Mouse (Mus musculus) hindbrain, embryonic 12.5 days (tissue): ENCODE measurements around the gene Strn4. TPM values are rescaled to one million over a fixed set of nuclear protein-coding genes. Genes with fewer than 3 reads are reported as not detected.

ENCODE experiments used
- ATAC-seq: fragments of 200-750 bp; cut with Nextera tagmentation; 2 replicates; pipeline ENCODE4 v1.8.0; 2017; ENCODE audit warnings: moderate TSS enrichment; ENCODE audit not compliant: low FRiP score
- H3K27ac ChIP-seq: fragments of 300-500 bp; sonication (generic); 2 replicates; pipeline ENCODE4 v1.5.1; 2016; ENCODE audit warnings: mild to moderate bottlenecking
- H3K27me3 ChIP-seq: fragments of 300-500 bp; sonication (generic); 2 replicates; pipeline ENCODE4 v1.6.1; 2016; ENCODE audit warnings: mild to moderate bottlenecking
- H3K36me3 ChIP-seq: fragments of 300-500 bp; sonication (generic); 2 replicates; pipeline ENCODE4 v1.6.1; 2016; ENCODE audit warnings: mild to moderate bottlenecking
- H3K4me1 ChIP-seq: fragments of 300-500 bp; sonication (generic); 2 replicates; pipeline ENCODE4 v1.6.1; 2016
- H3K4me2 ChIP-seq: fragments of 300-500 bp; sonication (generic); replicated peaks from 2 replicates; pipeline ENCODE4 v1.6.1; 2016; ENCODE audit warnings: mild to moderate bottlenecking
- H3K4me3 ChIP-seq: fragments of 300-500 bp; sonication (generic); 2 replicates; pipeline ENCODE4 v1.5.1; 2016; ENCODE audit warnings: mild to moderate bottlenecking
- H3K9ac ChIP-seq: fragments of 300-500 bp; sonication (generic); 2 replicates; pipeline ENCODE4 v1.6.1; 2016; ENCODE audit warnings: mild to moderate bottlenecking, moderate library complexity
- H3K9me3 ChIP-seq: fragments of 300-500 bp; sonication (generic); replicated peaks from 2 replicates; pipeline ENCODE4 v1.6.1; 2016; ENCODE audit warnings: mild to moderate bottlenecking
- WGBS: fragments of 180-500 bp; shearing (Covaris S2); methylation state at CpG from one replicate; pipeline ENCODE4 v1.1.7; 2016; 5-methylcytosine and 5-hydroxymethylcytosine counted together
- polyA plus RNA-seq: library from polyadenylated mRNA; unstranded; fragments of >200 nt; fragmentation: Nextera tagmentation; extraction: Ambion mirVana; gene quantifications from 2 replicates; pipeline ENCODE4 v1.2.1, GENCODE M21; 2016

The Strn4 gene
- polyA plus RNA-seq, 1 experiment from 2014 or later, result 180 TPM

DNA sequence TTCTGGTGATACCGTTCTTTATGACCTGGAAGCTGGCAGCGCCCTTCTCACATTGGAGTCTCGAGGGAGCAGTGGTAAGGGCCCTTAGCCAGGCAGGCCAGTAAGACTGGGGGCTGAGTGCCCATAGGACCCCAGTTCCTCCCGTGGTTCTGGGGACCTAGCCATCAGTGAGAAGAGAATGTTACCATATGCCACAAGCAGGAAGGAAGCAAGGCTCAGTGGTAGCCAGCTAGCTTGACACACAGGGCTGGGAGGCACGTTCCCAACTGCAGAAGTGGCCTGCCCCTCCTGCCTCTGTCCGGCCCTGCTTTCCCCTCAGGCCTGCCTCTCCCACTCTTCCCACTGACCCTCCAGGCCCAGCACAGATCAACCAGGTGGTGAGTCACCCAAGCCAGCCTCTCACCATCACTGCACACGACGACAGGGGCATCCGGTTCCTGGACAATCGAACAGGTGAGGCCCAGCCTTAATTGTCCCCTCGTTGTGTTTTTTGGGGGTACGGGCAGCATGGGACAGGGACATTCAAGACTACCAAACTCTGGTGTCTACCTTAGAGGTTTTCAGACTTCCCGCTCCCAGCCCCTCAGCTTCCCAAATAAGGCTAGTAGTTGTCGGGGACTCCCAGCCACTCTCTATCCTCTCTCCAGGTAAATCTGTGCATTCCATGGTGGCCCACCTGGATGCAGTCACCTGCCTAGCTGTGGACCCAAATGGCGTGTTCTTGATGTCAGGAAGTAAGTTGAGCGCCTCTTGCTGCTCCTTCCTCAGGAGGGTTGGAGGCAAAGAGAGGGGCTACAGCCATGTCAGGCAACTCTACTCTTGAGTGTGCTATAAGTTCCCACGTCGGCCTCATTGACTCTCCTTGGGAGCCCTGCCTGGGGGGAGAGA lies 22.5 kb downstream of the Strn4 start:
- Histone ChIP-seq H3K4me2 (no peak overlapping the region), H3K4me3 (no peak overlapping the region), H3K9ac (no peak overlapping the region), H3K27me3 (no peaks in the 10 kb centered on the region), H3K9me3 (no peaks in the 10 kb centered on the region), H3K36me3 (peaks cover 73% of the 10 kb centered on the region), H3K4me1 (peaks cover 7% of the 10 kb centered on the region), H3K27ac (no peak overlapping the region)
- no peak for ATAC-seq
- 94% methylated on average over 18 of the region's 18 CpGs for WGBS

DNA sequence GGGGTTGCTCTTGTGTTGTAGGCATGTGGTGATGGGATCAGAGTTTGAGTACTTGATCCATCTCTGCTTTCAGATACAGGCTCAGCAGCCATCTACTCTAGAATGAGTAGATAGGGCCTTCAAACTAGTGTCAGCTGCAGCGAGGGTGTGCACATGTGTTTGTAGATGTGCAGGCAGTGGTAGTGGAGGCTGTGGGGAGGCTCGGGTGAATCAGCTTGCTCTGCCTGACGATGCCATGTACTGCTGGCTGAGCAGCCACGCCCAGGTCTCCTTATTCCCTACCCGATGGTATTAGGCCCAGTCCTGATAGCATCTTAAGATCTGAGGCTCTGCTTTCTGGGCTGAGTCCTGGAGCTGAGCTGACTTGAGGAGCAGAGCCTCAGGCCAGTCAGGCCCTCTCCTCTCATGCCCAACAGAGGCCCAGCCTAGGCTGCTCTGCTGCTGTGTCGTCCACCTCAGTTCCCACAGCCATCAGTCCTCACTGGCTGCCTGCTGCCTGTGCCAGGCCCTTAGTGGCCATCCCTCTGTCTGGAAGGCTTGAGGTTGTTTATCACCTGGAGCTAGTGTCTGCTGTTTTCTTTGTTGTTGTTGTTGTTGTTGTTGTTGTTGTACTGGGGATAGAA lies 23.2 kb downstream of the Strn4 start:
- H3K4me2 ChIP-seq, result no peak overlapping the region
- H3K9ac ChIP-seq, result no peak overlapping the region
- no peaks in the 10 kb centered on the region for H3K27me3 ChIP-seq
- H3K4me1 ChIP-seq, result peaks cover 13% of the 10 kb centered on the region
- H3K4me3 ChIP-seq, result no peak overlapping the region
- H3K36me3 ChIP-seq, result peaks cover 65% of the 10 kb centered on the region
- H3K9me3 ChIP-seq, result no peaks in the 10 kb centered on the region
- no peak overlapping the region for H3K27ac ChIP-seq
- ATAC-seq, result no peak
- 90% methylated on average over 6 of the region's 6 CpGs for WGBS

DNA sequence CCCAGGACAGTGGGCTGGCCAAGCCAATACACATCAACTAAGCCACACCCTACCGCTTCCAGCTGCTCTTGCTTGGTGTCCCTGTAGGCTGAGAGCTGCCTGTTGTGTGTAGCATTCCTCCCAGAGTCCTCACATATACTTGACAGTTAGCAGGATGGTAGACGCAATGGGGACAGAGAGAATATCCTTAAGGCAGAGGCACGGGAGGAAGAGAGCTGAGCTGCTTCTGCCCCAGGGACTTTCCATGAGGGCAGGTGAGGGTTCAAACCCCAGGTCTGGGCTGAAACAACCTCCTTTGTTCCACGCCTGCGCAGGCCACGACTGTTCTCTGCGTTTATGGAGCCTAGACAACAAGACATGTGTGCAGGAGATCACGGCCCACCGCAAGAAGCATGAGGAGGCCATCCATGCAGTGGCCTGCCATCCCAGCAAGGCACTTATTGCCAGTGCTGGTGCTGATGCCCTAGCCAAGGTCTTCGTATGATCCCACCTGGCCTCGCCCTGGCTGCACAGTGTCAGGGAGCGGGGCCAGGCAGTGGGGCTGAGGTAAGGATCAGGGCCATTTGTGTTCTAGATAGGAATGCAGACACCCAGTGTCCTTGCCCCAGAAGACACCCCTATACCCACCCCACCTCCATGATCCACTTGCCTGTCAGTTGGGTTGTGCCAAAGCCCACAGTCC lies 23.9 kb downstream of the Strn4 start:
- Histone ChIP-seq H3K4me3 (no peak overlapping the region), H3K9ac (no peak overlapping the region), H3K27ac (no peak overlapping the region), H3K4me2 (no peak overlapping the region), H3K4me1 (peaks cover 20% of the 10 kb centered on the region), H3K9me3 (no peaks in the 10 kb centered on the region), H3K36me3 (peaks cover 59% of the 10 kb centered on the region), H3K27me3 (no peaks in the 10 kb centered on the region)
- WGBS, result 91% methylated on average over 12 of the region's 12 CpGs
- ATAC-seq, result no peak

GRCm38 (mm10) chr7:16840109-16840491 lies 24.4 kb downstream of the Strn4 start:
- peaks cover 53% of the 10 kb centered on the region for H3K36me3 ChIP-seq
- no peak overlapping the region for H3K4me2 ChIP-seq
- no peaks in the 10 kb centered on the region for H3K9me3 ChIP-seq
- 90% methylated on average over 2 of the region's 2 CpGs for WGBS
- H3K4me3 ChIP-seq, result no peak overlapping the region
- no peak overlapping the region for H3K9ac ChIP-seq
- H3K27ac ChIP-seq, result no peak overlapping the region
- no peak for ATAC-seq
- H3K4me1 ChIP-seq, result peaks cover 23% of the 10 kb centered on the region
- no peaks in the 10 kb centered on the region for H3K27me3 ChIP-seq

DNA sequence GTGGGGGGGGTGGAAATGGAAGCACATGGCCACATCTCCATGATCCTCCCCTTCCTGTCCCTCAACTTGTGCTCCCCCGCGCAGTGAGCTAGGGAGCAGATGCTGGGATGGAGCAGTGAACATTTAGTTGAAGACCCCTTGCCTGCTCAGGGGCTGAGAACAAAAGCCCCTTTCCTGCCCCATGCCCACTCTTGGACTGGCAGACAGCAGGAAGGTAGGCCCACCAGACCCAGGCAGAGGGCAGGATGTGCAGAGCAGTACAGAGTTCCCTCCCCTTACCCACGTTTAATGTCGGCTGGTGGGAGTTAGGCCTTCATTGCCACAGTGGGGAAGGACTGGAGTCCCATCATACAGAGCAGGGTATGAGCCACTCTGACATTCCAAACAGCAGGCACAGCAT lies 25.4 kb downstream of the Strn4 start:
- 75% methylated on average over 4 of the region's 4 CpGs for WGBS
- Histone ChIP-seq H3K9ac (no peak overlapping the region), H3K4me1 (peaks cover 31% of the 10 kb centered on the region), H3K36me3 (peaks cover 52% of the 10 kb centered on the region), H3K4me3 (no peak overlapping the region), H3K27ac (peak overlapping the region; percentile 23; the same call in 1 of the 2 replicates), H3K27me3 (no peaks in the 10 kb centered on the region), H3K9me3 (no peaks in the 10 kb centered on the region), H3K4me2 (no peak overlapping the region)
- ATAC-seq, result no peak

- Histone ChIP-seq H3K27me3 (no peaks in the 10 kb centered on the region), H3K4me1 (peaks cover 31% of the 10 kb centered on the region), H3K9me3 (no peaks in the 10 kb centered on the region), H3K27ac (peak overlapping the region; percentile 73), H3K9ac (peak overlapping the region; percentile 76), H3K36me3 (peaks cover 48% of the 10 kb centered on the region), H3K4me2 (peak overlapping the region; percentile 92), H3K4me3 (peak overlapping the region; percentile 51)
- WGBS, result 42% methylated on average over 11 of the region's 11 CpGs
- ATAC-seq, result peak; percentile 2
Measured at GRCm38 (mm10) chr7:16841561-16842560, 26.2 kb downstream of the Strn4 start.

GRCm38 (mm10) chr7:16842645-16843063 lies 27.0 kb downstream of the Strn4 start, which contains the start of gene Prkd2:
Gene Prkd2 (plus strand): TSS chr7:16842902.
- H3K4me3 ChIP-seq, result peak within 1 kb of the TSS; percentile 51
- under 1% methylated on average over 29 of the region's 32 CpGs for WGBS
- peak within 1 kb of the TSS; percentile 76 for H3K9ac ChIP-seq
- peak within 1 kb of the TSS; percentile 73 for H3K27ac ChIP-seq
- H3K36me3 ChIP-seq, result peaks cover 40% of the 10 kb centered on the region
- H3K4me1 ChIP-seq, result peaks cover 31% of the 10 kb centered on the region
- H3K9me3 ChIP-seq, result no peaks in the 10 kb centered on the region
- peak within 1 kb of the TSS; percentile 92 for H3K4me2 ChIP-seq
- ATAC-seq, result peak; percentile 85
- H3K27me3 ChIP-seq, result no peaks in the 10 kb centered on the region

GRCm38 (mm10) chr7:16843441-16844171 lies 27.9 kb downstream of the Strn4 start:
- WGBS, result 2% methylated on average over 33 of the region's 33 CpGs
- ATAC-seq, result 0 out of 2 replicates have a peak, but pooled peaks have one; percentile 17
- Histone ChIP-seq H3K27ac (peak overlapping the region; percentile 73), H3K27me3 (no peaks in the 10 kb centered on the region), H3K4me3 (peak overlapping the region; percentile 51), H3K9me3 (no peaks in the 10 kb centered on the region), H3K4me2 (peak overlapping the region; percentile 92), H3K9ac (peak overlapping the region; percentile 76), H3K36me3 (peaks cover 30% of the 10 kb centered on the region), H3K4me1 (peaks cover 31% of the 10 kb centered on the region)

DNA sequence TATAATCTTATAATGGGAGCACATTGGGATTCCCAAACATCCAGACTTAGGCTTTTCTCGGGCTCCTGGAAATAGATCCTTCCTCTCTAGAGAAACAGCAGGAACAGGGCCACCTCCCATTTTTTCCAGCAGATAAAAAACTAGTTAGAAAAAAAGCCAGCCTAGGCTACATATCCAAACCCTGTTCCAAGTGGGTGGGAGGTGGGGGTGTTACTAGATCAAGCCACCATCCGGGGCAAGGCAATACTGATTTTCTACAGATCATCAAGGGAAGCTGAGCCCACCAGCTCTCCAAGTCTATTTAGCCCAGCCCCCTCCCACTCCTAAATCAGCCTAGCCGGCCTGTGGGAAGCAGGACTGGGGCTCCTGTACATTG lies 29.0 kb downstream of the Strn4 start:
- Histone ChIP-seq H3K9ac (0 out of 2 replicates have a peak overlapping the region, but pooled peaks have one; percentile 9), H3K36me3 (peaks cover 27% of the 10 kb centered on the region)
- ATAC-seq, result no peak

GRCm38 (mm10) chr7:16845072-16845819 lies 29.6 kb downstream of the Strn4 start:
- H3K27me3 ChIP-seq, result no peaks in the 10 kb centered on the region
- peak overlapping the region; percentile 0; the same call in 1 of the 2 replicates for H3K4me3 ChIP-seq
- 35% methylated on average over 14 of the region's 14 CpGs for whole genome bisulfite sequencing
- no peak overlapping the region for H3K27ac ChIP-seq
- H3K36me3 ChIP-seq, result peaks cover 27% of the 10 kb centered on the region
- peak overlapping the region; percentile 92 for H3K4me2 ChIP-seq
- H3K9me3 ChIP-seq, result no peaks in the 10 kb centered on the region
- no peak for ATAC-seq
- H3K9ac ChIP-seq, result 0 out of 2 replicates have a peak overlapping the region, but pooled peaks have one; percentile 9
- peaks cover 31% of the 10 kb centered on the region for H3K4me1 ChIP-seq

More for the DNA sequence above, 29.0 kb downstream of the Strn4 start:
- Histone ChIP-seq H3K27ac (no peak overlapping the region), H3K4me3 (no peak overlapping the region), H3K27me3 (no peaks in the 10 kb centered on the region), H3K4me2 (peak overlapping the region; percentile 92), H3K9me3 (no peaks in the 10 kb centered on the region), H3K4me1 (peaks cover 31% of the 10 kb centered on the region)
- 55% methylated on average over 3 of the region's 3 CpGs for WGBS
